Mouse (Mus musculus) forebrain, embryonic 12.5 days (tissue): ENCODE data around the gene Rap2a. TPM values are rescaled to one million over a fixed set of nuclear protein-coding genes. Genes with fewer than 3 reads are reported as not detected.
A peak's percentile ranks its signal among the peaks of the same experiment; 100 is the strongest.

Experiments
- ATAC-seq: fragments of 200-750 bp; cut with Nextera tagmentation; 2 replicates; pipeline ENCODE4 v1.8.0; 2017; ENCODE audit warnings: moderate TSS enrichment; ENCODE audit not compliant: low FRiP score
- H3K27ac ChIP-seq: fragments of 300-500 bp; sonication (generic); 2 replicates; pipeline ENCODE4 v1.5.1; 2016; ENCODE audit warnings: mild to moderate bottlenecking
- H3K27me3 ChIP-seq: fragments of 300-500 bp; sonication (generic); 2 replicates; pipeline ENCODE4 v1.6.1; 2016; ENCODE audit warnings: mild to moderate bottlenecking
- H3K36me3 ChIP-seq: fragments of 300-500 bp; sonication (generic); replicated peaks from 2 replicates; pipeline ENCODE4 v1.6.1; 2016; ENCODE audit warnings: mild to moderate bottlenecking
- H3K4me1 ChIP-seq: fragments of 300-500 bp; sonication (generic); 2 replicates; pipeline ENCODE4 v1.6.1; 2016
- H3K4me2 ChIP-seq: fragments of 300-500 bp; sonication (generic); 2 replicates; pipeline ENCODE4 v1.6.1; 2016; ENCODE audit warnings: mild to moderate bottlenecking, moderate library complexity
- H3K4me3 ChIP-seq: fragments of 300-500 bp; sonication (generic); replicated peaks from 2 replicates; pipeline ENCODE4 v1.5.1; 2016; ENCODE audit warnings: mild to moderate bottlenecking
- H3K9ac ChIP-seq: fragments of 300-500 bp; sonication (generic); 2 replicates; pipeline ENCODE4 v1.6.1; 2016; ENCODE audit warnings: mild to moderate bottlenecking
- H3K9me3 ChIP-seq: fragments of 300-500 bp; sonication (generic); 2 replicates; pipeline ENCODE4 v1.6.1; 2016
- WGBS: fragments of 180-500 bp; shearing (Covaris S2); methylation state at CpG from one replicate; pipeline ENCODE4 v1.1.7; 2016; 5-methylcytosine and 5-hydroxymethylcytosine counted together
- polyA plus RNA-seq: library from polyadenylated mRNA; unstranded; fragments of >200 nt; fragmentation: Nextera tagmentation; extraction: Ambion mirVana; gene quantifications from 2 replicates; pipeline ENCODE4 v1.2.1, GENCODE M21; 2016

Rap2a gene
- 16.5 and 21.4 TPM in 2 replicates for polyA plus RNA-seq

DNA sequence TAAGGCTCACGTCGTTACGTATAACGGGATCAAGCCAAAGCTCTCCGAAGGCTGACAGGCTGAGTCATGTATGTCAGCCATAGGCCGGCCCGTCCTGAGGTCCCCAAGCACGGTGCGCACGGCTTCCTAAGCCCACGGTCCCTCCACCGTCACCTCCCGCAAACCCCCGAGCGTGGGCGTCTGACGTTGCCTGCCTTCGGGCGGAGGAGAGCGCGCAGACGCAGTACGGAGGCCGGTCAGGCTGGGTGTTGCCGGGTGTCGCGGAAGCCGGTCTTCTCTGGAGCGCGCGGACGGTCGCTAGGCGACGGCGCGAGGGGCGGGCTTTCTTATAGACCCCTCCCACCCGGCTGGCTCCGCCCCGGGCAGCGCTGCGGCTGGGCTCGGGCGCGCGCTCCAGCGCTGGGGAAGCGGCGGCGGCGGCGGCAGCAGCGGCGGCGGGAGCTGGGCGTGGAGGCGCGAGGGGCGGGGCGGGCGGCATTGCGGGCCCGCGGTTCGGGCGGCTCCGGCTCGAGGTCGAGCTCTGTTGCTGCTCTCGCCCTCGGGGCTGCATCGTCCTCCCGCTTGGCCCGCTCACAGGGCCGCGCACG, at the start of gene Rap2a:
TSS of gene Rap2a (plus strand) at position 463 of the 587 bp plus-strand sequence.
- peak within 1 kb of the TSS; percentile 91 for H3K9ac ChIP-seq
- no peaks in the 10 kb centered on the region for H3K9me3 ChIP-seq
- H3K4me3 ChIP-seq = peak within 1 kb of the TSS; percentile 77
- peak; percentile 92 for ATAC-seq
- H3K27me3 ChIP-seq = no peaks in the 10 kb centered on the region
- under 1% methylated on average over 56 of the region's 78 CpGs for WGBS
- peak within 1 kb of the TSS; percentile 96 for H3K27ac ChIP-seq
- H3K36me3 ChIP-seq = peaks cover 9% of the 10 kb centered on the region; the same call in 1 of the 2 replicates
- H3K4me1 ChIP-seq = peaks cover 17% of the 10 kb centered on the region
- H3K4me2 ChIP-seq = peak within 1 kb of the TSS; percentile 59

GRCm38 (mm10) chr14:120428497-120428896, 49.7 kb upstream of the Rap2a start:
- 93% methylated on average over 5 of the region's 5 CpGs for whole genome bisulfite sequencing
- ATAC-seq = no peak
- Histone ChIP-seq H3K4me1 (no peaks in the 10 kb centered on the region), H3K9ac (no peak overlapping the region), H3K36me3 (peaks cover 23% of the 10 kb centered on the region), H3K27ac (no peak overlapping the region), H3K4me2 (no peak overlapping the region), H3K27me3 (no peaks in the 10 kb centered on the region), H3K9me3 (peaks cover 9% of the 10 kb centered on the region; the same call in 1 of the 2 replicates), H3K4me3 (no peak overlapping the region)

DNA sequence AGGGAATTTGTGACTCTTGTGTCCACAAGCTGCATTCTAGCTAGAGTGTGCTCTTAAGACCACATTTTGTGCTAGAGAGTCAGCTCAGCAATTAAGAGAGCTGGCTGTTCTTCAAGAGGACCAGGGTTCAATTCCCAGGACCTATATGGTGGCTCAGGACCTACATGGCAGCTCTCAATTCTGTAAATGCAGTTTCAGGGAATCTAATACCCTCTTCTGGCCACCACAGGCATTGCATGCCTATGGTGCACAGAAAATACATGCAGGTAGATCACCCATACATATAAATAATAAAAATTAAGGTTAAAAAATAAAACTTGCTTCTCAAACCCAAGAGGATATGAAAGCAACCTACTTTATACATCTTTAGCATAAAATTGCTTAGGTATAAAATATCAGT, 45.5 kb upstream of the Rap2a start:
- Histone ChIP-seq H3K27ac (no peak overlapping the region), H3K4me3 (no peak overlapping the region), H3K9ac (no peak overlapping the region), H3K36me3 (no peaks in the 10 kb centered on the region), H3K4me1 (peaks cover 6% of the 10 kb centered on the region; the same call in 1 of the 2 replicates), H3K27me3 (no peaks in the 10 kb centered on the region), H3K4me2 (no peak overlapping the region), H3K9me3 (no peaks in the 10 kb centered on the region)
- ATAC-seq = no peak

DNA sequence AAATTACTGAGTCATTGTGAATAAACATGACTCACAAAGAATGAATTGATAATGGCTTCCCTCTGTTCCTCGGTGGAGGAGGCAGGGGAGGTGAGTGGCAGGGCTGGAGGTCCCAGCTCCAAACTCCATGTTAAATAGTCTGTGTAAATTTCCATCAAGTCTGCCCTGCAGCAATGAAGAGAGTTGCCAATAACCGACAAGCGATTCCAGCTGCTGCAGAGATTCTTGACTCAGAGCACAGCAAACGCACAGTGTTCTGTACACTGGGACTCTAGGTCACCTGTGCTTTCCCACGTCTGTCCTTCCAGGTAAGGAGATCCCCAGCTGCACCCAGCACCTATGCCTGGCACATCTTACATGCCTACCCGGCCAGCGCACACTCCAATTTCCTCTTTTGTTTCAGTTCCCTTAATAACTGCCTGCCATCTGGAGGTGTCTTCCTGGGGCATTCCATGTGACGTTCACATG, 44.3 kb upstream of the Rap2a start:
- Histone ChIP-seq H3K4me2 (no peak overlapping the region), H3K27ac (no peak overlapping the region), H3K9ac (no peak overlapping the region), H3K4me3 (no peak overlapping the region), H3K36me3 (no peaks in the 10 kb centered on the region), H3K9me3 (no peaks in the 10 kb centered on the region), H3K4me1 (peaks cover 6% of the 10 kb centered on the region; the same call in 1 of the 2 replicates), H3K27me3 (no peaks in the 10 kb centered on the region)
- 74% methylated on average over 8 of the region's 8 CpGs for WGBS
- ATAC-seq = no peak

DNA sequence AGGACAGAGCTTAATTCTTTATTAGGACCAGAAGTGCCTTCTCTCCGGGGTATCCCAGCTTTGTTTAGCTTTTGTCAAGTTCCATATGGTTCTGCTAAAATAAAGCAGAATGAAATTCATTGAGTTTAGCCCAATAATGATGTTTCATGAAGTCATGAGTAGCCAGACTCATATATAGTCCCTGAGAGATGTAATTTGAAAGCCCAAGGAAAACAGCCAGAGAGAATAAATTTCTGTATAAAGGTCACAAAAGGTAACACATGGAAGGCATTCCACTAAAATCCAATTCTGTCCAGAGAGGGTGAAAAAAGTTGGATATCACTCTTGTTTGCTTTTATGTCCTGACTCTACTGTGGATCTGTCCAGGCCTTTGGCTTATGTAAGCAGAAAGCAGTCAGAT, 43.4 kb upstream of the Rap2a start:
- WGBS = 86% methylated on average over 1 of the region's 1 CpGs
- H3K36me3 ChIP-seq = no peaks in the 10 kb centered on the region
- H3K9me3 ChIP-seq = no peaks in the 10 kb centered on the region
- H3K4me1 ChIP-seq = peaks cover 6% of the 10 kb centered on the region; the same call in 1 of the 2 replicates
- H3K27ac ChIP-seq = no peak overlapping the region
- no peak overlapping the region for H3K9ac ChIP-seq
- ATAC-seq = no peak
- H3K4me2 ChIP-seq = no peak overlapping the region
- H3K27me3 ChIP-seq = no peaks in the 10 kb centered on the region
- no peak overlapping the region for H3K4me3 ChIP-seq

DNA sequence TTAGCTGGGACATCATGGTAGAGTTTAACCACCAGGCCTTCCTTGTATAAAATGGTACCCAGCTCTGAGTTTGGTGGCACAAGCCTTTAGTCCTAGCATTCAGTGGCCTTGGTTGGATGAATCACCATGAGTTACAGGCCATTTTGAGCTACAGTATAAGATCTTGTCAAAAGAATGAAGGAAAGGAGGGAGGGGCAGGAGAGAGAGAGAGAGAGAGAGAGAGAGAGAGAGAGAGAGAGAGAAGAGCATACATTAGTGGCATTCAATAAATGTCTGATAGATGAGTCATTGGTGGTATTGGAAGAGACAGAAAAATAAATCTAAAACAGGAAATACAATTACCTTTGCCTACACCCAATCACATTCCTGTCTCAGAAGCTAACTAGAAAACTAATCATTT, 37.5 kb upstream of the Rap2a start:
- ATAC-seq = no peak
- Histone ChIP-seq H3K4me1 (no peaks in the 10 kb centered on the region), H3K4me3 (no peak overlapping the region), H3K9ac (no peak overlapping the region), H3K27ac (no peak overlapping the region), H3K27me3 (no peaks in the 10 kb centered on the region), H3K4me2 (no peak overlapping the region), H3K36me3 (no peaks in the 10 kb centered on the region), H3K9me3 (no peaks in the 10 kb centered on the region)

- H3K36me3 ChIP-seq = no peaks in the 10 kb centered on the region
- no peak overlapping the region for H3K4me2 ChIP-seq
- no peak overlapping the region for H3K4me3 ChIP-seq
- ATAC-seq = no peak
- no peaks in the 10 kb centered on the region for H3K27me3 ChIP-seq
- no peak overlapping the region for H3K9ac ChIP-seq
- no peak overlapping the region for H3K27ac ChIP-seq
- H3K4me1 ChIP-seq = no peaks in the 10 kb centered on the region
- WGBS = 85% methylated on average over 4 of the region's 4 CpGs
- H3K9me3 ChIP-seq = no peaks in the 10 kb centered on the region
These were observed 37.0 kb upstream of the Rap2a start for GRCm38 (mm10) chr14:120441256-120441655.

- Histone ChIP-seq H3K36me3 (no peaks in the 10 kb centered on the region), H3K4me2 (no peak overlapping the region), H3K27me3 (no peaks in the 10 kb centered on the region), H3K9ac (no peak overlapping the region), H3K9me3 (no peaks in the 10 kb centered on the region), H3K27ac (no peak overlapping the region), H3K4me3 (no peak overlapping the region), H3K4me1 (no peaks in the 10 kb centered on the region)
- ATAC-seq = no peak
- 87% methylated on average over 13 of the region's 13 CpGs for WGBS
These were observed 36.4 kb upstream of the Rap2a start for GRCm38 (mm10) chr14:120441836-120442235.

- 91% methylated on average over 7 of the region's 7 CpGs for WGBS
- Histone ChIP-seq H3K4me2 (no peak overlapping the region), H3K4me1 (no peaks in the 10 kb centered on the region), H3K9ac (no peak overlapping the region), H3K4me3 (no peak overlapping the region), H3K36me3 (no peaks in the 10 kb centered on the region), H3K27ac (no peak overlapping the region), H3K9me3 (no peaks in the 10 kb centered on the region), H3K27me3 (no peaks in the 10 kb centered on the region)
- ATAC-seq = no peak
These were observed 24.0 kb upstream of the Rap2a start for GRCm38 (mm10) chr14:120454221-120454620.

GRCm38 (mm10) chr14:120463938-120464727, 14.1 kb upstream of the Rap2a start:
- Histone ChIP-seq H3K9me3 (no peaks in the 10 kb centered on the region), H3K4me3 (no peak overlapping the region), H3K27me3 (no peaks in the 10 kb centered on the region), H3K36me3 (no peaks in the 10 kb centered on the region), H3K4me1 (no peaks in the 10 kb centered on the region), H3K9ac (no peak overlapping the region), H3K27ac (no peak overlapping the region), H3K4me2 (no peak overlapping the region)
- whole genome bisulfite sequencing = 95% methylated on average over 3 of the region's 3 CpGs
- ATAC-seq = no peak

DNA sequence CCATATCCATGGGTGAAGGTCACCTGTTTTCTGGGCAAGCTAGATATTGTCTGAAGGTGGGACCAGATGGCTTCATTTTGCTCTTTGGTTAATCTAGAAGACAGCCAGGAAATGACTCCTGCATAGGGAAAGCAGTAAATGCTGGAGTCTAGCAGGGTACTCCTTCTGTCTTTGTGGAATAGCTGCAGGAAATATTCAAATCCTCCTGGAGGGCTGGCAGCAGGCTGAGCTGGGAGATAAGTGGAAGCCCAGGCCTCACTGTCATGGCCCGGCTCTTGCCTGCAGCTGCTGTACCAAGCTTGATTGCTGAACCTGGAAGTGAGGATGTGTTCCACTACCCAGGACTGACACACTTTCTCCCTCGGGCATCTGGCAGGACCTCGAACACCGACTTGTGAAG, 11.4 kb upstream of the Rap2a start:
- Histone ChIP-seq H3K9me3 (no peaks in the 10 kb centered on the region), H3K4me1 (no peaks in the 10 kb centered on the region), H3K27ac (no peak overlapping the region), H3K4me3 (no peak overlapping the region), H3K27me3 (no peaks in the 10 kb centered on the region), H3K9ac (no peak overlapping the region), H3K4me2 (no peak overlapping the region), H3K36me3 (no peaks in the 10 kb centered on the region)
- no peak for ATAC-seq
- WGBS = 92% methylated on average over 4 of the region's 4 CpGs

DNA sequence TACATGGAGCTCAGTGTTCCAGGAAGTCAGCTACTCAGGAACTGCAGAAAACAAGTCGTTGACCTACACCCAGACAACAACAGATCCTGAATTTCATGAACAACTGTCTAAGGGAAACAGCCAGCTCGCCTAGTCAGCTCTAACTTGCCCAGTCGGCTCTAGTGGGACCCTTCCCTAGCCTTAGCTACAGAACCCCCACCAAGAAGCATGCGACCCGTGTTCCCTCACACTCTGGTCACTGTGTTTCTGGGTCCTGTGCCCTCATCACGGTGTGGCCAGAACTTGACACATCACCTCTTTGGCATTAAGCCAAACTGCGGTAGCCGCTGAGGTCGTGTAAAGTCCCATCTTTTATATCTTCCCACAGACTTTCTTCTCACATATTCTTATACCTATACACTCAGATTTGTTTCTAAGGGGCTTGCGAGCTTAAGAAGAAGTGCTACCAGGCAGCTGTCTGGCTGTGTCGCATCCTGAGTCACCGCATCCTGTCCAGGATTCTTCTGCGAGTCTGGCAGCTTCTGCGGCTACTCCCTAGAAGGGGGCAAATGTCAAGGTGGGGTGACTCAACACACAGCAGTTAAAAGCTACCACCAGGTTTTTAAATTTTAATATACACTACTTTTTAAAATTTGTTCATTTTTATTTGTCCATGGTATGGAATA, 9.0 kb upstream of the Rap2a start:
- Histone ChIP-seq H3K9ac (no peak overlapping the region), H3K27me3 (no peaks in the 10 kb centered on the region), H3K4me2 (no peak overlapping the region), H3K36me3 (no peaks in the 10 kb centered on the region), H3K4me1 (no peaks in the 10 kb centered on the region), H3K9me3 (no peaks in the 10 kb centered on the region), H3K27ac (no peak overlapping the region), H3K4me3 (no peak overlapping the region)
- 93% methylated on average over 14 of the region's 14 CpGs for WGBS
- ATAC-seq = no peak
